Mouse (Mus musculus) ovary, postnatal 36 days (tissue): ENCODE results near the gene Faim2.

Experiments used
- DNase-seq: peaks from one replicate; pipeline ENCODE4 v3.0.0; 2022; ENCODE audit warnings: low spot score, mixed read lengths

Faim2 gene

DNA sequence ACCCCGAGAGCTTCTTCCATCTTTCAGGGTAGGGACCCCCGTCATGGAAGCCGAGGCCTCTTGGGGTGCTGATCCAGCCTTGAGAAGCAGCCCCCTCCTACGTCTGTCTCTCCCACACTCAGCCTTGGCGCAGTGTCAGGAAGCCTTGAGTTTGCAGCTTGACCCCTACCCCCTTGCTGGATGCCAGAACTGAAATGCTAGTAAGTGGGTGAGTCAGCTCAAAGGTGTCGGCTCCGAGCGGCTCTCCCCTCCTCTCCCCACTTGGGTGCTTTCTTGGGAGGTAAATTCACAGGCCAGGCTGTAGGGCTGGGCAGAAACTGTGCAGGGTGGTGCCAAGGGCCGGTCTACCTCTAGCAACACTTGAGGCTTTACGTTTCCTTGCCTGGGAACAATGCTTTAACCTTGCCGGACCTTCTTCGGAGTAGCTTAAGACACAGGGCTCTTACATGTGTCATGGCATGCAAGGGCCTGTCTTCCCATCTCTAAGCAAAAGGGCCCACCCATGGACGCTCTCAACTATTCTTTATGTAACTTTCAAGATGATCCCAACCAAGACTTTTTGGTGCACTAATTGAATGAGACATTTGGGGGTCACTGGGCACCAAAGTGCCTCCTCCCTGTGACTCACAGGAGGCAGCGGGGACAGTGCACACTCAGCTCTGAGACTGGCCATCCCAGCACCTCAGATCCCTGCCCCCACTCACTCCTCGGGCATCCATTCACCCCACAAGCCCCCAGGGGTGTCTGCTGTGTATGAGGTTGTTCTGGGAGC, 22.5 kb downstream of the Faim2 start:
- DNase-seq: peak; percentile 61

DNA sequence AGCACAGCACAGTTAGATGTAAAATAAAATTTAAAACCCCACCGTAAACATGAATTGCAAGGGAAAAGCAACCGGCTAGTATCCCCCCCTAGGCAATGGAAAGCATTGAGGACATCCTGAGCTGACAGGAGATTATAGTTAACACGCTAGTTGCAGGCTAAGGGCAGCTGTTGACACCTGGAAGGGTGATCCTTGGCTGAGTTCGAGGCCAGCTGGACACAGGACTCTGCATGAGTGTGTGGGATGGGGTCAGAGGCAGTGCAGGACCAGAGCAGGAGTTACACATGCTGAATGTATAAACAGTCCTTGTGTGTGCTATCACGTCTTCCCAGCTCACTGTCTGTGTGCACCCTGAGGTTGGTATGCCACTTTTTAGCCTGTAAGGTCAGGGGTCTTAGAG, 24.7 kb downstream of the Faim2 start:
- no peak for DNase-seq

DNA sequence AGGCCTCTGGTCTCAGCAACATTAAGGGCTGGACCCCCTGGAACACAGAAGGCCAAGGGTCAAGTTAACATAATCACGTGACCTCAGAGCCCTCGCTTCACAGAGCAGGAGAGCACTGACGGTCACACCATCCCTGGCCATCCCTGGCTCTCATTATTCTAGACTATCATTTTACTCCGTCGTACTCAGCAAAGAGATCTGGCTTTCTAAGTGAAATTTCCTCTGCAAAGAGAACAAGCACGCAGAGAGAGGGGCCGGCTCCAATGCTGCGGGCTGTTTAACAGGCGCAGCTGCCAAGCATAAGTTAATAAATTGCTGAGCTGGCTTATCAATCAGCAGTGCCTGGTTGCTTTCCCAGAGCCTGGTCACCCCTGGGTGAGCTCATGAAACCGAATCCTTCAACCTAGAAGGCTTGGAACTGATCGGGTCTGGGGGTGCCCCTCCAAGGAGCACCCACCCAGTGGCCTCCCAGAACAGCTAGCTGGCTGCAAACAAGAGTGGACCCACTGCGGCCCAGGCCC, 25.6 kb downstream of the Faim2 start:
- no peak for DNase-seq

DNA sequence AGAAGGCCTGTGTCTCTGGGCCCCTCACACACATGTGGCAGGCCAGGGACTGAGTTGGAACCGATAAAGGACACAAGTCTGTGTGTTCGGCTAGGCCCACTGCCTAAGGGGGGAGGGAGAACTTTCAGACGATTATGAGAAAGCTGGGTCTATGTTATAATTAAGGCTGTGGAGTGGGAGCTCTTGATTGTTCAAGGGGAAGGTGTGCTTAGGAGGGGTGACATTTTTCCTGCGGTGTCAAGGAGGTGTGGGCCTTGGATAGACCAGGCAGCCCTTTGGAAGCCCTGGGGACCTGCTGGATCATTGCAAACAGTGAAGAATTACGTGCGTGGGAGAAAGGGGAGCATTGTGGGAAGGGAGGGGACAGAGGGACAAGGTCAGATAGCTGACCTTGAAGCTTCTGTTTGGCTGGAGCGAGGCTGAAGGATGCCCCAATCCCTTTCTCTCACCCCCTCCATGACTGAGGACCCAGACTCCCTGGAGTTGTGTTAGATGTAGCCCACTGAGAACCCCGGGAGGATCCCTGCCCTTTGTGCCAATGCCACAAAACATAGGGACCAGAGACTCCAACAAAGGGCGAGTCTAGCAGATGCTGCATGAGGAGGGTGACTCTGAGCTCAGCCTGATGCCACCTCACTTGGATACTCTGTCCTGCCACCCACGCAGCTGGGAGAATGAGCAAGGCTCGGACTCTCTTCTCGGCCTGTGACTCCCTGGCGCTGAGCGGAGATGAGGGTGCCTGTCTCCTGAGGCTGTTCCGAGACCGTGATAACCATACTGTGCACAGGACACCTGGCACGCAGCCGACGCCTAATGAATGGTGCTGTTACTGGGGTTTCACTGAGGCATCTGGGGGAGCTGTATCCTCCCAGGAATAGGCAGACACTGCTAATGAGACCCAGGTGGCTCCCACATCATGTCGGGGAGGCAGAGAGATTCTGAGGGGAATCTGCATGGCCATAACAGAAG, 26.4 kb downstream of the Faim2 start:
- DNase-seq: peak; percentile 46

DNA sequence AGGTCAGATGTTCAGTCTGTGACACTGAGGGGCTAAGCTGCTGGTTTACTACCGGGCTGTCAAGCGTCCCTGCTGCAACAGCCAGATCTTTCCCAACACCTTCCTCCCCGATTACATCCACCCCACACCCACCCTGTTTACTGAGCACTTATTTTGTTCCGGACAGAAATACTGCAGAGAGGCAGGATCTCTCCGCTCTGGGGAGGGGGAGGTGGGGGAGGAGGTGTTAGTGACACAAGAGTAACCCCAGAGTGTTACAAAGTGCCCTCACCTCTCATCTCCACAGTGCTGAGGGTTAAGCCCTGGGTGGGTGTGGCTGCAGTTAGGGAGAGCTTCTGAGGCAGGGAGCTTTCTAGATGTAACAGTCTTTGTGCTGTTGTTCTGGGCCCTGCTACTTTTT, 27.6 kb downstream of the Faim2 start:
- DNase-seq: no peak

DNA sequence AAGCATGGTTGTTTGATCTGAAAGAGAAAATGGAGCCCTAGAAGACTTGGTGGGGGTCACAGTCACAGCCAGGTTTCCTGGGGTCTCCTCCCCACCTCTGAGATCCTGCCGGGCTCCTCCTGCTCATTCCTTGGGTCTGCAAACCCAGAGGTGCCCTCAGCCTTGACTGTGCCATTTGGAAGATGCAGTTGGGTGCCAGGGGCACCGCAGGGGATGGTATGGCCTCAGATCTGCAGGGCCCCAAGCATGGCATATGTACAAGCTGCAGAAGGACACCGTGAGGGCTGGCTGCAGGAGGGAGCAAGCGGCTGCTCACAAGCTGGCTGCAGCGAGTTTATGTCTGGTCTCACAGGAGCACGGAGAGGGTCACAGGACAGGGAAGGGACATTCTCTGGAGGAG, 28.2 kb downstream of the Faim2 start:
- no peak for DNase-seq

DNA sequence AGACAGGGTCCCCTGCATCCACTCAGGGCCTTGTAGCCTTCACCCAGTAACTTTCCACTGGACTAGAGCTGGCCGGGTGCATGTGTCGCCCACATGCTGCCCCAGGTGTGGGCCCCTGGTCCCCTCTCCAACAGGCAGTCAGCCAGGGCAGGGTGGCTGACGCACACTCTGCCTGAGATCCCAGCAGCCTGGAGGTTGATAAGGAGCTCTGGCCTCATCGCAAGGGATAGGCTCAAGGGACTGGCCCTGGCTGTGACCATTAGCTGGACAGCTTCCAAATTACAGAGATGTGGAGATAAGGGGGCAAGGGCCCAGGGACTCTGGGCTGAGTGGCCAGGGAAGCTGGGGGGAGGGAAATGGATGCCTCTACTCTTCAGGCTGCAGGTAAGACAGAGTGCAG, 29.2 kb downstream of the Faim2 start:
- peak; percentile 47 for DNase-seq

DNA sequence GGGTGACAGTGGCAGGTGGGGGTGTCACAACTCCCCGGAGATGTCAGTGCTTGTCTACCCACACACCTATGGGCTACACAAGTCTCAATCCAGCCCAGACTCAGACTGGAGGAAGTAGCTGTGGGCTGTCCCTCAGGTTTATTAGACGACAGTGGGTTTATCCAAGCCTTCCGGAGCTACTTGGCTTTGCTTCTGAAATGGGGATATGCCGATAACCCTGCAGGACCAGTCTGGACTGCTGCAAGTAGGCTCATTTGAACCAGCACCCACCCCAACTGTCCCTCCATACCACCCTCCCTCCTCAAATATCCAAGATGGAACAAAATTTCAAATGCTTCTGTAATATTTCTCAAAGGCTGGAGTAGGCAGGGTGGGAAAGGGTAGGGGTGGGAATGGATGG, 29.6 kb downstream of the Faim2 start:
- no peak for DNase-seq

DNA sequence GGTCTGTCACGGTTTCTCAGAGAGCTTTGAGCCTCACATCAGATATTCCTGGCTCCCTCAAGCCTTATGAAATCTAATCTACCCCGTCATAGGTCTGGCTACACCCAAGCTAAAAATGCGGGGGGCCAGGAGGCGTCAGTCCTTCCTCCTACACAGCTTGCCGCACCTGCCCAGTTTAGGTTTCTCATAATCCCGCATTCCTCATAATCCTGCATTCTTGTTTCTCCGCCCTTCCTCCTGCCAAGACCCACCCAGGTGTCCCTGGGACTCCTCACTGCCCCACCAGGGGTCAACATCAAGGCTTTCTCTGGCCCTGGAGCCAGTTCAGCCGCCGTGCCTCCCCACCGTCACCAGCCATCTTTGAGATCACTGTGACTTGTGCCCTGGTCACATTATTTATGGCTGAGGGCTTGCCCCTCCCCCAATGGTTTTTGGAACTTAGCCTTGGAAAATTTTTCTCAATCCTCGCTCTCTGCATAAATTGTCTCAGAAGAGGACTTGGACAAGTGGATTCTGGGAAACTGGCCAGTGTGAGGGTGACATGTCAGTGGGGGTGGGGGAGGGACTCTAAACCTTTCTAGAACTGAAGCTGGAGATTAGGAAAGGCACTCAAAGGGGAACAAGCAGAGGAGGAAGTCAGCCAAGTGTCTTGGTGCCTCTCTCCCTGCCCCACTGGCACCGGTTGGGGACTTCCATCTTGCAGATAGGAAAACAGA, 30.3 kb downstream of the Faim2 start:
- DNase-seq: peak; percentile 49

DNA sequence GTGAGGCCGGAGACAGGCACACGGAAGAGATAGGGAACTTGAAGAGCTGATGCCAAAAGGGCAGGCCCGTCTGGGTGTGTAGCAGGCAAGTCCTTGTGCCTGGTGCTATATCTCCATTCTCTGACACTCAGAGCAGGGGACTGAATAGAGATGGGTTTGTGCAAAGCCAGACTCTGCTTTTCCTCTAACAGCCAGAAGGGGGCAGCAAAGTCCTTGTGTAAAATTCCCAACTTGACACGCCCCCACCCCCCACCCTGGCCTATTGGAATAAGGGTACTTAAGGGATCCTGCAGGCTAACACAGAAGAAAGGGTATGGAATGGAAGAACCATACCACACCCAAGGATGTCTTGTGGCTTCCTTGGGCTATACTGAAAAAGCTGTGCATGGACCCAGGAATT, 30.9 kb downstream of the Faim2 start:
- DNase-seq: peak; percentile 28

DNA sequence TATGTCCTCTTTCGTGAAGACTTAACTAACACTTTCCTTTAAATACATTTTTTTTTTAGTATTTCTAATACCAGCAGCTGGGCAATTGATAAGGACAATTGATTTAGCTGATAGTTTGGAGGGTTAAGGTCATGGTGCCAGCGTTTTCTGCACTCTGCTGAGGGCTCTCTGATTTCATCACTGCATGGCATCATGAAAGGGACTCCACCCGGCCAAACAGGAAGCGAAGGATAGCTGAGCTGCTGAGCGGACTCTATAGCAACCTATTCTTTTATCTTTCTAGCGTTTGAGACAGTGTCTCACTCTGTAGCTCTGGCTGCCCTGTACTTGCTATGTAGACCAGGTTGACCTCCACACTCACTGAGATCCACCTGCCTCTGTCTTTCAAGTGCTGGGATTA, 43.2 kb downstream of the Faim2 start:
- no peak for DNase-seq

DNA sequence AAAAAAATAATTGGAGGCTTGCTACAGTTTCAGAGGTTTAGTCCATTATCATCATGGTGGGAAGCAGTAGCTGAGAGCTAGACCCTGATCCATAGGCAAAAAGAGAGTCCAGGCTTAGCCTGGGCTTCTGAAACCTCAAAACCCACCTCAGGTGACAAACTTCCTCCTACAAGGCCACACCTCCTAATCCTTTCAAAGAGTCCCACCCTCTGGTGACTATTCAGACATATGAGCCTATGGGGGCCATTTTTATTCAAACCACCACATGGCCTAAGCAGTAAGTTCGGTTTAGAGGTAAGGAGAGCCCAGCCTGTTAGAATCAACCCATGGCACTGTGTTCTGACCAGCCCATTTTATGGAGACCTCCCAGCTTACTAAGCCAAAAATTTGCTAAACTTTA, 52.2 kb downstream of the Faim2 start:
- no peak for DNase-seq

DNA sequence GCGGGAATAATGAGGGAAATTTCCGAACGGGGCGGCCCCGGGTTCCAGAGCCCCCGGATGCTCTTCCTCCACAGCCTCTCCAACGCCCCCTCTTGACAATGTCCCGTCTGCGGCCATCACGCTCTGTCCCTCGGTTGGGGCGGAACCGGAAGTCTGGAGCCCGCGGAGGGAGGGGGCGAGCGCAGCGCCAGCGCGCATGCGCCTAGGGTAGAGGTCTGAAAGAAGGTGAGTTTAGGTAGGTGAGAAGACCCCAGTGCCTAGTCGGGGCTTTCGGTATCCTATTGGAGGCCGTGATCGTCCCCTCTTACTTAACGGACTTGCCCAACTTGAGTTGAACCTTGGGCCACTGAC, 53.4 kb downstream of the Faim2 start, which contains the start of gene Bcdin3d:
Gene Bcdin3d, minus strand, starts transcription at position 155 of the 351 bp plus-strand sequence.
- peak; percentile 90 for DNase-seq

DNA sequence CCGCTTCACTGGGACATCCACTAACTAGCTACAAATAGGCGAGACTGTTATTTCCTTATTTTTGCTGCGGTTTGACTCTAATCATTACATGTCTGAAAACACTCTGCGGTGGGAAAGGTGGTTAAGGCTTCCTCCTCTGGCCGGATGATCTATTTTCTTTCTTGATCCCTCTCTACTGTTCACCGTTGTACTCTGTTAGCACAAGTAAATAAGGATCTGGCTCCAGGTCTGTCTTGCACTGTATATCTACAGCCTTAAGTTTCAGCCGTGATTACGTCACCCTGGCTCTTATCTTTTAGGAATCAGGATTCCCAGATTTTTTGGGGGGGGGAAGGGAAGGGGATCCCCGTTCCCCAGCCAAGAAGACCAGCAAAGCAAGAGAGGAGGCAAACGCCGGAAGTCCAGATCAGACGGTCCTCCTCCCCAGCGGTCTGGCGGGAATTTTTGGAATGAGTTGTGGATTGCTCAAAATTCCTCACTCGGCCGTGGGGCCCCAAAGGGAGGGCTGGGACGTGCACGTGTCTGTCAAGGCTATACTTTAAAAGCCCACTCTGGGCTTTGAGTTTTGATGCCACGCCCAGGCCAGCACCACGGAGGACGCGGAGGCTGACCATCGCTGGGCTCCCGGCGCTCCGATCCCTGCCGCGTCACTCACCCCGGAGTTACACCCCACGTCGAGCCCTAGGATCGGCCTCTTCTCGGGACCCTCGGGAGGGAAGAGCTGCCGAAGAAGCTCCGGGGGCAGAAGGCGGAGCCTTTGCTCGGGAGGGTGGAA, 54.0 kb downstream of the Faim2 start:
- peak; percentile 69 for DNase-seq

DNA sequence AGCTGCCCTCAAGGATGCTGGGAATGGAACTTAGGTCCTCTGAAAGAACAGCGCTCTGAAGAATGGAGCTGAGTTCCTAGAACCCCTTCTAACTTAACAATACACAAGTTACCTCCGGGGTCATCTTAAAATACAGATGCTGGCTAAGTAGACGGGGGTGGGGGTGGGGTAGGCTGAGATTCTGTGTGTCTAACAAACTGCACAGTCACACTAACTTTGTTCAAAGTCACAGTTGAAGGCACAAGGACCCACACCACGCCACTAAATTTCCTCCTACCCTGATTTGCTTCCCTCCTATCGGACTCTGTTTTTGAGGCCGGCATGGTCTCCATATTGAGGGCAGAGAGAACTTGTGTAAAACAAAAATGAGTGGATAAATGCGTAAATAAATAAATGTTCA, 55.0 kb downstream of the Faim2 start:
- DNase-seq: no peak

DNA sequence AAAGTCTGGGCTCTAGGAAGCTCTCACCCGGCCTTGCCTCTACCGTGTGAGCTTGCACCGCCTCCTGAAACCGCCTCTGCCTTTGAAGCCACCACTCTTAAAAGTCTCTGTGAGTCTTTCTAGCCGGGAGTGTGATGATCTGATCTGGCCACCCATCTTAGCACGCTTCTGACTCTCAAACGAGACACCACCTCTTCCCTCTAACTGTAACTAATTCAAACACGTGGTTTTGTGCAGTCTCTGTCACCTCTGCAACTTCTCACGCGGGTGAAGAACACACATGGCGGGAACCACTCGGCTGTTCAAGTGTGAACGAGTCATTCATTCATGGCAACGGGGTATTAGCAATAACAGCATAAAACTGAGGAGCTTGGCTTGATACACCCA, 56.3 kb downstream of the Faim2 start:
- DNase-seq: no peak

DNA sequence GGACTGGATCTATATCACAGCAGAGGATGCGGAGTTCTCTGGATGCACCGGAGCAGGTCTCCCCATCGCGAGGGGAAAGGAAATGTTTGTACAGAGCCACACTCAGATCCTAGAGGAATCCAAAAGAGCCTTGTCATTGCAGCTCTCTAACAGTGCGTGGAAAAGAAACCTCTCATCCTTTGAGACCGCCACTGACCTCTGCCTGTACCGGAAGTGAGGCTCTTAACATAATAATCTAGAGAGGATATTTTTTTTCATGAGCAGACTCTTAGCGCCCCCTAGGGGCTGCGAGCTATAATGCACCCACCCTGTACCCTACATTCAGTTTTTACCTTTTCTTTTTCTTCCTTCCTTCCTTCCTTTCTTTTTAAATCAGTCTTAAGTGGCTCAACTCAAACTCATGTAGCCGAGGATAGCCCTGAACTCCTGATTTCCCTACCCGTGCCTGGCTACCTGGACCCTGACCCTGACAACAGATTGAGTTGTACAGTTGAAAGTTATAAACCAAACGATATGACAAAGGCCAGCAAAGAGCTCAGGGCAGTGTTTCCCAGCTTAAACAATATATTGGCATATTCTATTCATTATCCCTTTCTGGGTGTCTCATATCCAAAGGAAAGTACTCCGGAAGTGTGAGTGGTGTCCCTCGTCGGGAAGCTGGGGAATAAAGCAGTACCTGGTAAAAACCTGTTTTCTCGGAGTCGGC, 56.8 kb downstream of the Faim2 start:
- DNase-seq: peak; percentile 48

DNA sequence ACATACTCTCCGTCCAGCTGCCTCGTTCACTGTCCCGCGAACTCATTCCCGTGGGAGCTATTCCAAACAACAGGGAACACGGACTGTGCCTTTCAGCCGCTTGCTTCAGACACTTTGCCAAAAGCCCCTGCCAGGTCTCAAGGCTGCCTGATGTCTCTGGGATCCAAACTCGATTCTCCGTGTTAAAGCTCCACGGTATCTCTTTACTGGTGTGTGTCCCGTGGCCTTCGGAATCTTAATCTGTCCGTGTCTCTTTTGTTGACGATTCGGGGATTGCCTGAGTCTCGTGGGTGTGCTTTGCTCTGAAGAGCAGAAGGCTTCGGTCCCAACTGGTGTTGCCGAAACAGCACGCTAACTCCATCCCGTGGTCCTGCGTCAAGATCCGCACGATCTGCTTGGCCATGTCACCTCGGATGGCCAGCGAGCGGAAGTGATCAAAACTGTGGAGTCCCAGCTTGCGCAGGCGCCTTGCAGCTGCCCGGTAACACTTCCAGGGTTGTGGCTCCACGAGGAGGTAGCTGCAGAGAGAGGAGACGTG, 57.7 kb downstream of the Faim2 start:
- DNase-seq: no peak

DNA sequence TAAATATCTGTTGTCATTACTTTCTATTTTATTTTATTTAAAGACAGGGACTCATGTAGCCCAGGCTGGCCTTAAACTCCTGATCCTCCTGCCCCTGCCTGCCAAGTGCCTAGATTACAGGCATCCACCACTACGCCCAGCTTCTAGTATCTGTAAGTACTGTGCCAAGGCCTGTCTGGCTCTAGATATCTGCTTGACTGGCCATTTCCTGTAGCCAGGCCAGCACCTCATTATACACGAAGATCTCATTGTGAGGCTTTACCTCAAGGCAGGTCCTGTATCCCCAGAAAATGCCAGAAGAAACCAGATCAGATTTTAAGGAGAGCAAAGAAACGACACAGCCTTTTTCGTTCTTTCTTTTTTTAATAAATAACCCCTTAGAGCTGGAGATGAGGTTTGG, 58.2 kb downstream of the Faim2 start:
- no peak for DNase-seq

DNA sequence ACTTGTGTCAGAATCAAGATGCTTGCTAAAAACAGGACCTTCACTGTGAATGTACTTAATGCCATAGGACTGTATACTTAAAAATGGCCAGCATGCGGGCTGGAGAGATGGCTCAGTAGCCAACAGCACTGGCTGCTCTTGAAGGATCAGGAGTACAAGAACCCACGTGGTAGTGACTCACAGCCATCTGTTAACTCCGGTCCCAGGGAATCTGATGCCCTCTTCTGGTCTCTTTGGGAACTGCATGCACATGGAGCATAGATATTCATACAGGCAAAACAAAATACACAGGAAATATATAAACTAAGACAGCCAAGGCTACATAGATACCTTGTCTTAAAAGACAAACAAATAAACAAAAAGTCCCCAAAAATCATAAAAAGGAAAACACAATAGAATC, 58.9 kb downstream of the Faim2 start:
- peak; percentile 45 for DNase-seq

DNA sequence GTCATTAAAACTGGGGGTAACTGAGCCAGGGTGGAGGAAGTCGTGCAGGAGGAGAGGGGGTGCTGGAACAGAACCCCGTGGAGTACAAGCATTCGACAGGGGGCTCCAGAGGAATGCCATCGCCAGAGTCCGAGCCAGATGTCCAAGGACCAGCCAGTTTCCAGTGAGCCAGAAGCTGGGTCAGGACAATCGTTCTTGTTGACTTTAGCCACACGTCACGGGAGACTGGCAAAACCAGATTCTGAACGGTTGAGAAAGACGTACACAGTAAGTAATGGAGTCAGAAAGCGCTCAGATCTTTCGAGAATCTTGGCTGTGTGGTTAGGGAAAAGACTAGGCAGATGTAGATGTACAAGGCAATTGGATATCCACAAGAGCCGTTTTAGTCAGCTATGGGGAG, 64.8 kb downstream of the Faim2 start:
- no peak for DNase-seq
